Mouse (Mus musculus): ENCODE data around the gene Plscr2.

- no peak for TF ChIP-seq POLR2A (IDR thresholded peaks at IDR 0.05; ENCODE audit: extremely low read depth, insufficient read depth, low read length)
- TF ChIP-seq CTCF (IDR thresholded peaks at IDR 0.05; ENCODE audit: low read depth, low read length) = no peak
Measured at GRCm38 (mm10) chr9:92334845-92335244, 59.4 kb downstream of the Plscr2 start.

Measured in liver, adult 2 months (tissue).